Comparison of ENCODE assay signal across 8 mouse cellular contexts in genomic region chr7:16399098-16399819, GRCm38 (mm10). TPM values are rescaled to one million over a fixed set of nuclear protein-coding genes. Genes with fewer than 3 reads are reported as not detected.
DNase-seq lines count a peak whose midpoint lies in the region; ATAC-seq lines count a peak whose summit lies in the region.

No protein-coding gene starts in this region.

- H3K4me3 ChIP-seq in erythroblast, embryonic 14.5 days (replicated peaks): peak overlapping the region; percentile 90
- H3K4me3 ChIP-seq in heart, embryonic 12.5 days: peak overlapping the region; percentile 77
- peak overlapping the region; percentile 89 for H3K4me3 ChIP-seq in kidney, embryonic 16.5 days (ENCODE audit: low read length)
- peak overlapping the region; percentile 90 for H3K4me3 ChIP-seq in liver, embryonic 12.5 days

- ATAC-seq in heart, embryonic 12.5 days (ENCODE audit: insufficient number of reproducible peaks, low FRiP score): peak; percentile 85
- ATAC-seq in kidney, embryonic 16.5 days (ENCODE audit: low FRiP score, low TSS enrichment): peak; percentile 83
- ATAC-seq in liver, embryonic 12.5 days: peak; percentile 74

- under 1% methylated on average over 31 of the region's 31 CpGs for WGBS in heart, embryonic 12.5 days
- whole genome bisulfite sequencing in kidney, embryonic 16.5 days: under 1% methylated on average over 31 of the region's 31 CpGs
- WGBS in liver, embryonic 12.5 days (ENCODE audit: insufficient replicate concordance): under 1% methylated on average over 31 of the region's 31 CpGs

- peaks cover 21% of the 10 kb centered on the region for H3K36me3 ChIP-seq in erythroblast, embryonic 14.5 days (ENCODE audit: control insufficient read depth)
- no peaks in the 10 kb centered on the region for H3K36me3 ChIP-seq in heart, embryonic 12.5 days
- no peaks in the 10 kb centered on the region for H3K36me3 ChIP-seq in kidney, embryonic 16.5 days (ENCODE audit: insufficient read depth, low read length)
- peaks cover 14% of the 10 kb centered on the region; the same call in 1 of the 2 replicates for H3K36me3 ChIP-seq in liver, embryonic 12.5 days
- peaks cover 2% of the 10 kb centered on the region; the same call in 1 of the 2 replicates for H3K36me3 ChIP-seq in splenic B cell, adult 2 months (ENCODE audit: control insufficient read depth, insufficient read depth, low read length, poor library complexity, severe bottlenecking)

- H3K4me2 ChIP-seq in heart, embryonic 12.5 days: peak overlapping the region; percentile 91
- H3K4me2 ChIP-seq in kidney, embryonic 16.5 days (replicated peaks; ENCODE audit: low read depth, low read length): peak overlapping the region; percentile 93
- H3K4me2 ChIP-seq in liver, embryonic 12.5 days: peak overlapping the region; percentile 89

- peak overlapping the region; percentile 96 for H3K9ac ChIP-seq in heart, embryonic 12.5 days
- peak overlapping the region; percentile 100 for H3K9ac ChIP-seq in kidney, embryonic 16.5 days (replicated peaks; ENCODE audit: low read length)
- H3K9ac ChIP-seq in liver, embryonic 12.5 days: peak overlapping the region; percentile 100

- no peaks in the 10 kb centered on the region for H3K27me3 ChIP-seq in erythroblast, embryonic 14.5 days (ENCODE audit: control insufficient read depth)
- no peaks in the 10 kb centered on the region for H3K27me3 ChIP-seq in heart, embryonic 12.5 days (replicated peaks)
- no peaks in the 10 kb centered on the region for H3K27me3 ChIP-seq in kidney, embryonic 16.5 days (ENCODE audit: insufficient read depth, low read length)
- H3K27me3 ChIP-seq in liver, embryonic 12.5 days (replicated peaks): no peaks in the 10 kb centered on the region
- H3K27me3 ChIP-seq in splenic B cell, adult 2 months (ENCODE audit: control insufficient read depth, insufficient read depth, low read length, poor library complexity, severe bottlenecking): no peaks in the 10 kb centered on the region

- H3K27ac ChIP-seq in heart, embryonic 12.5 days (ENCODE audit: poor library complexity, severe bottlenecking): peak overlapping the region; percentile 100
- H3K27ac ChIP-seq in kidney, embryonic 16.5 days (ENCODE audit: low read length): peak overlapping the region; percentile 100
- peak overlapping the region; percentile 100 for H3K27ac ChIP-seq in liver, embryonic 12.5 days

- peaks cover 43% of the 10 kb centered on the region for H3K4me1 ChIP-seq in erythroblast, embryonic 14.5 days (ENCODE audit: control insufficient read depth)
- peaks cover 17% of the 10 kb centered on the region for H3K4me1 ChIP-seq in heart, embryonic 12.5 days (replicated peaks)
- H3K4me1 ChIP-seq in kidney, embryonic 16.5 days (ENCODE audit: insufficient read depth, low read length): peaks cover 17% of the 10 kb centered on the region
- peaks cover 28% of the 10 kb centered on the region for H3K4me1 ChIP-seq in liver, embryonic 12.5 days

- H3K9me3 ChIP-seq in erythroblast, embryonic 14.5 days (ENCODE audit: control insufficient read depth, low read length): no peaks in the 10 kb centered on the region
- no peaks in the 10 kb centered on the region for H3K9me3 ChIP-seq in heart, embryonic 12.5 days (replicated peaks)
- no peaks in the 10 kb centered on the region for H3K9me3 ChIP-seq in kidney, embryonic 16.5 days (ENCODE audit: low read length)
- no peaks in the 10 kb centered on the region for H3K9me3 ChIP-seq in liver, embryonic 12.5 days (replicated peaks)

- DNase-seq in B cell, adult 2 months: peak; percentile 86 to 89
- peak; percentile 80 for DNase-seq in brain, embryonic 18.5 days (ENCODE audit: low read depth, low spot score)
- DNase-seq in naive thymus-derived CD4-positive, alpha-beta T cell, adult 2 months (ENCODE audit: low read depth): peak; percentile 92
- peak; percentile 90 for DNase-seq in splenic B cell, adult 2 months (ENCODE audit: low read depth, low spot score)

RNA-seq across cellular contexts. Expression of gene Zc3h4, which starts 1.5 kb away (rescaled TPM):
- 12.0 and 13.6 TPM in 2 replicates for polyA plus RNA-seq in erythroblast, embryonic 14.5 days (2012)
- 14.3 and 14.9 TPM in 2 replicates for polyA plus RNA-seq in heart, embryonic 12.5 days (2016; fragmentation: Nextera tagmentation; extraction: Ambion mirVana)
- polyA plus RNA-seq in kidney, embryonic 16.5 days (2015; fragmentation: Nextera tagmentation; extraction: Ambion mirVana): 14.8 and 14.9 TPM in 2 replicates
- polyA plus RNA-seq in liver, embryonic 12.5 days (2016; fragmentation: Nextera tagmentation; extraction: Ambion mirVana): 14.5 and 17.6 TPM in 2 replicates

RNA-seq across cellular contexts. Expression of gene Sae1, which starts 11.7 kb away (rescaled TPM):
- 1.8 and 2.0 TPM in 2 replicates for polyA plus RNA-seq in erythroblast, embryonic 14.5 days (2012)
- polyA plus RNA-seq in heart, embryonic 12.5 days (2016; fragmentation: Nextera tagmentation; extraction: Ambion mirVana): 232 and 254 TPM in 2 replicates
- polyA plus RNA-seq in kidney, embryonic 16.5 days (2015; fragmentation: Nextera tagmentation; extraction: Ambion mirVana): 337 and 347 TPM in 2 replicates
- polyA plus RNA-seq in liver, embryonic 12.5 days (2016; fragmentation: Nextera tagmentation; extraction: Ambion mirVana): 182 and 187 TPM in 2 replicates

RNA-seq across cellular contexts. Expression of gene Tmem160, which starts 53.3 kb away (rescaled TPM):
- 11.3 and 15.4 TPM in 2 replicates for polyA plus RNA-seq in erythroblast, embryonic 14.5 days (2012)
- 79.0 and 83.6 TPM in 2 replicates for polyA plus RNA-seq in heart, embryonic 12.5 days (2016; fragmentation: Nextera tagmentation; extraction: Ambion mirVana)
- polyA plus RNA-seq in kidney, embryonic 16.5 days (2015; fragmentation: Nextera tagmentation; extraction: Ambion mirVana): 50.7 and 54.6 TPM in 2 replicates
- polyA plus RNA-seq in liver, embryonic 12.5 days (2016; fragmentation: Nextera tagmentation; extraction: Ambion mirVana): 43.9 and 48.0 TPM in 2 replicates

Comparison
In these comparisons a context has a peak if more than half of its experiments do, and no peak if none do; other contexts are left out.
1. Peak in every context shown above with its lines: DNase-seq, ATAC-seq, H3K4me3 ChIP-seq and H3K27ac ChIP-seq.
2. RNA of gene Sae1, which starts 11.7 kb away (polyA plus RNA-seq): 337 to 347 TPM in kidney, embryonic 16.5 days, 232 to 254 TPM in heart, embryonic 12.5 days and 182 to 187 TPM in liver, embryonic 12.5 days; 1.8 to 2.0 TPM in erythroblast, embryonic 14.5 days; every median in the first group is over 10 times any median in the second.